Mouse (Mus musculus): ENCODE results near the gene Prickle4. TPM values are rescaled to one million over a fixed set of nuclear protein-coding genes. Genes with fewer than 3 reads are reported as not detected.

Gene Prickle4
- polyA plus RNA-seq, 1 experiment from 2014 or later = 0.52 TPM

DNA sequence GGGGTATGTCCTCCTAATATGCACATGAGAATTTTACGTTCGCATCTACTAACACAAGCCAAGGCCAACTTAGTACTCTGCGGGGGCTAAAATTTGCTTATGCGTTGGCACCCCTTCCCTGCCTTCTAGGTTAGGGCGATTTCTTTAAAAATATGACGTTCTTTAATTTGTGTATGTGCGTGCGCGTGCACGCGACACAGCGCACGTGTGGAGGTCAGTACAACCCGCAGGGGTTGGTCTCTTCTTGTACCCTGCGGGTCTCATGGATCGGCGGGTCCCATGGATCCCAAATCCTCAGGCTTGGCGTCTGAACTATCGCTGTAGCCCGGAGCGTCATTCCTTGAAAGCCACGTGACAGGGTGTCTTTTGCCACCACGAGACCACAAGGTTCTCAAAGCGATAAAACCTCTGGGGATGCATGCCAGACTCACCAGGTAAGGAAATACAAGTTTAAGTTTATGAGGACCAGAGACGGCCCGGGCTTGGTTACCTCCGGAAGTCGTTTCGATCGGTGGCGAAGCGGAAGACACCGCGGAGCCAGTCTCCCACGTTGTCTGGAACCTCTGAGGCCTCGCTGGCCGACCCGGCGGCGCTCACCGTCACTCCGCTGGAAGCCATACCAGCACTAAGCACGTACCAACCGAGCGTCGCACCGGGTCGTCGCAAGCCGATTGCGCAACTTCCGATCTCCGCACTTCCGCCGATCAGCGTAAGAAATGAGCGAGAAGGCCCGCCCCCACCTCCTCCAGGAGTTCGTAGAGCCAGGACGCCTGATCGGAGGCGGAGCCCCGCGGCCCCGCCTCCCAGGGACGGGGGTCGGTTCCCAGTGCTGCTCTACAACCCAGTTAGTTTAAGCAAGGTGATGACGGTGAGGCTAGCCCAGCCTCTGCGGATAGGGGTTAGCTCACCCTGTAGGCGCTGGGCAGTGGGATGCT is 6.9 kb downstream of the Prickle4 start:
- peak overlapping the region; percentile 77 for H3K4me2 ChIP-seq
- WGBS = 1% methylated on average over 70 of the region's 70 CpGs
- 0 out of 2 replicates have a peak, but pooled peaks cover 15% of the 10 kb centered on the region for H3K27me3 ChIP-seq
- H3K9ac ChIP-seq = peak overlapping the region; percentile 90
- peaks cover 34% of the 10 kb centered on the region for H3K4me1 ChIP-seq (replicated peaks)
- H3K9me3 ChIP-seq = no peaks in the 10 kb centered on the region
- peak overlapping the region; percentile 72 for H3K4me3 ChIP-seq
- peak overlapping the region; percentile 91 for H3K27ac ChIP-seq
- peaks cover 35% of the 10 kb centered on the region for H3K36me3 ChIP-seq
- peak; percentile 92 for ATAC-seq (ENCODE audit: low FRiP score)

DNA sequence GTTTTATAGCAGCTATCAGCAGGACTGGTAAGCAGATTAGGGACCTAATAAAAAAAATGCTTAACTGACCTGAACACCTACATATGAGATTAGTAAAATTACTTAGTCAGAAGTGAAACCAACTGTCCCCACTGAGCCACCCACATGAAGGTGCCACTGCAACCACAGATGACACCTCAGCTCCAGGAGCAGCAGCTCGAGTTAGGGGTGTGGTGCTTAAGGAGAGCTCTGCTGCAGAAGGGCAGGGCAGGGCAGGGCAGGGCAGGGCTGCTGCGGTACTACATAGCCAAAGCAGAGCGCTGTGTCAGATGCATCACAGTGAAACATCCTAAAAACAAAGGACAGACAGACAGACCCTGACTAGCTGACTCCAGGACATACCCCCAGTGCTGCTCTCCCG is 11.7 kb downstream of the Prickle4 start:
- Histone ChIP-seq H3K4me3 (no peak overlapping the region), H3K9ac (no peak overlapping the region), H3K4me1 (replicated peaks) (peaks cover 15% of the 10 kb centered on the region), H3K27me3 (no peaks in the 10 kb centered on the region), H3K27ac (no peak overlapping the region), H3K36me3 (peaks cover 80% of the 10 kb centered on the region), H3K4me2 (no peak overlapping the region), H3K9me3 (no peaks in the 10 kb centered on the region)
- no peak for ATAC-seq (ENCODE audit: low FRiP score)
- 95% methylated on average over 4 of the region's 4 CpGs for WGBS

DNA sequence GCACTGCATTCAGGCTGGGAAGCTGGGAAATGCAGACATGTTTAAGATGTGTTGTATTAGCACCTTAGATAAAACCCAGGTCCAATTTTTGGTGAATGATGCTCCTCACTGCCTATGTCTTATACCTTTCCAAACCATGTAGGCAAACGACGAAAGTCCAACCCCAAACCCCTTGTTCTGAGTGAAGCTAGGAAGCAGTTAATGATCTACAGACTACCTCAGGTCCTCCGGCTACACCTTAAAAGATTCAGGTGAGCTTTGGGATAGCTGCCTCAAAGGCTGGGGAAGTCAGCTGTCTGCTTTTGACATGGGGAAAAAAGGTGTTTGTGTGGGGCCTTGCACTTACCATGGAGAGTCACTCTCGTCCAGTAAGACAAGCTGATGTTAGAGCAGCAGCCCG is 15.8 kb downstream of the Prickle4 start:
- Histone ChIP-seq H3K36me3 (peaks cover 74% of the 10 kb centered on the region), H3K4me3 (no peak overlapping the region), H3K27me3 (no peaks in the 10 kb centered on the region), H3K4me2 (no peak overlapping the region), H3K9ac (no peak overlapping the region), H3K4me1 (replicated peaks) (0 out of 2 replicates have a peak, but pooled peaks cover 3% of the 10 kb centered on the region), H3K9me3 (no peaks in the 10 kb centered on the region), H3K27ac (no peak overlapping the region)
- 86% methylated on average over 5 of the region's 5 CpGs for WGBS
- no peak for ATAC-seq (ENCODE audit: low FRiP score)

DNA sequence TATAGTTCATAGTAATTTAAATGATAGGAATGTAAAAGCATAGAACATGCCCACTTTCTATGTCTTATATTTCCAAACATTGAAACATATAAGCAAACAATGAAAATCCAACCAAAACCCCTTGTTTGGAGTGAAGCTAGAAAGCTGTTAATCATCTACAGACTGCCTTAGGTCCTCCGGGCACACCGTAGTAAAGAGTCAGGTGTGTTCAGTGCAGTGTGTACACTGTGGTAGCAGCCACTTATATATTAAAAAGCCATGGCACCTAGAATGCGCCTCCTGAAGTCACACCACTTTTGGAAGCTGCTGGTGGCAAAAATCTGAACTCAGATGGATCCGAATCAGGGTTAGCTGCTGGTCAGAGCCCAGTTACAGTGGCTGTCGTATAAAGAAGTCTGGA is 16.3 kb downstream of the Prickle4 start:
- Histone ChIP-seq H3K9ac (no peak overlapping the region), H3K4me2 (no peak overlapping the region), H3K27ac (no peak overlapping the region), H3K27me3 (0 out of 2 replicates have a peak, but pooled peaks cover 3% of the 10 kb centered on the region), H3K9me3 (no peaks in the 10 kb centered on the region), H3K4me1 (replicated peaks) (peaks cover 4% of the 10 kb centered on the region), H3K4me3 (no peak overlapping the region), H3K36me3 (peaks cover 71% of the 10 kb centered on the region)
- WGBS = 94% methylated on average over 5 of the region's 5 CpGs
- ATAC-seq (ENCODE audit: low FRiP score) = no peak

DNA sequence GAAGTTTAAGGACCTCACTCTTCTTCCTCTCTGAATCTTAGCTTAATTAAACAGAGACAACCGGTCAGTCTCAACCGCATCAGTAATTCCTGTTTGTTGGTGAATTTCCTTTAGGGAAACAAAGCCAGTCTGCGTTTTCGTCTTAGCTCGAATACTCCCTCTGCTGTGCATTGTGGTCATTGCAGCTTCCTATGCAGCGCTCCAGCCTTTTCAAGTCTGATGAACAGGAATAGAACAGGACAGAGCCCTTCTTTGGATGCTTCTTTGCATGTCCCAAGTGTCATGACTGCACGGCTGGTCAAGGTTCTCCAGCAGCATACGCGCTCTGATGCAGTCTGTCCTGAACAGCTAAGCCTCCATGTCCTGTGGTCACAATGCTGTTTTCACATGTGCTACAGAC is 18.0 kb downstream of the Prickle4 start:
- no peak overlapping the region for H3K4me3 ChIP-seq
- no peak for ATAC-seq (ENCODE audit: low FRiP score)
- H3K36me3 ChIP-seq = peaks cover 56% of the 10 kb centered on the region
- 20% methylated on average over 9 of the region's 9 CpGs for WGBS
- no peak overlapping the region for H3K4me2 ChIP-seq
- H3K27ac ChIP-seq = no peak overlapping the region
- no peaks in the 10 kb centered on the region for H3K9me3 ChIP-seq
- H3K27me3 ChIP-seq = 0 out of 2 replicates have a peak, but pooled peaks cover 9% of the 10 kb centered on the region
- no peak overlapping the region for H3K9ac ChIP-seq
- peaks cover 18% of the 10 kb centered on the region for H3K4me1 ChIP-seq (replicated peaks)

DNA sequence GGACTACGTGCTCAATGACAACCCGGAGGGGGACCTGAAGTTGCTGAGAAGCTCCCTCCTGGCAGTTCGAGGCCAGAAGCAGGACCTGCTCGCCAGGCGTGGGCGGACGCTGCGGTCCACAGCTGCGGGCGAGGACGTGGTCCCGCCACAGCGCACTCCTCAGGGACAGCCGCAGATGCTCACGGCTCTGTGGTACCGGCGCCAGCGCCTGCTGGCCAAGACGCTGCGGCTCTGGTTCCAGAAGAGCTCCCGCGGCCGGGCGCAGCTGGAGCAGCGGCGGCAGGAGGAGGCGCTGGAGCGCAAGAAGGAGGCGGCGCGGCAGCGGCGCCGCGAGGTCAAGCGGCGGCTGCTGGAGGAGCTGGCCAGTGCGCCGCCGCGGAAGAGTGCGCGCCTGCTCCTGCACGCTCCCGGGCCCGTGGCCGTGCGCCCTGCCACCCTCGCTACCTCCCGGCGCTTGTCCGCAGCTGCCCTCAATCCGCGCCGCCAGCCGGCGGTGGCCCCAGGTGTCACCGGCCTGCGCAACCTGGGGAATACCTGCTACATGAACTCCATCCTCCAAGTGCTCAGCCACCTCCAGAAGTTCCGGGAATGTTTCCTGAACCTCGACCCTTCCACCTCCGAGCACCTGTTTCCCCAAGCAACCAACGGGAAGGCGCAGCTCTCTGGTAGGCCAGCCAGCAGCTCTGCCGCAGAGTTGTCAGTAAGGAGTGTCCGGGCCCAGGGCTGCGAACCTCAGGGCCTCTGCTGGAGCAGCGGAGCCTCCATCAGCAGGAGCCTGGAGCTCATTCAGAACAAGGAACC is 22.0 kb downstream of the Prickle4 start:
- H3K9ac ChIP-seq = peak overlapping the region; percentile 66
- peak overlapping the region; percentile 44; the same call in 1 of the 2 replicates for H3K27ac ChIP-seq
- no peaks in the 10 kb centered on the region for H3K9me3 ChIP-seq
- peaks cover 28% of the 10 kb centered on the region for H3K4me1 ChIP-seq (replicated peaks)
- ATAC-seq (ENCODE audit: low FRiP score) = peak; percentile 58
- peaks cover 19% of the 10 kb centered on the region for H3K36me3 ChIP-seq
- H3K4me3 ChIP-seq = peak overlapping the region; percentile 39
- H3K27me3 ChIP-seq = peaks cover 19% of the 10 kb centered on the region; the same call in 1 of the 2 replicates
- H3K4me2 ChIP-seq = peak overlapping the region; percentile 72
- 4% methylated on average over 68 of the region's 68 CpGs for WGBS

DNA sequence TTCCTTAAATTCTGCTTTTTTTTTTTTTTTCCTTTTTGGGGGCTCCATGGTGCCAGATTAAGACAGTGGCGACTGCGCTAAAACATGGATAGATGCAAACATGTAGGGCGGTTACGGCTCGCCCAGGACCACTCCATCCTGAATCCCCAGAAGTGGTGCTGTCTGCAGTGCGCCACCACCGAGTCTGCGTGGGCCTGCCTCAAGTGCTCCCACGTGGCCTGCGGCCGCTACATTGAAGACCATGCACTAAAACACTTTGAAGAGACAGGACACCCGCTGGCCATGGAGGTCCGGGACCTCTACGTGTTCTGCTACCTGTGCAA is 22.6 kb downstream of the Prickle4 start:
- H3K27ac ChIP-seq = no peak overlapping the region
- H3K4me2 ChIP-seq = peak overlapping the region; percentile 72
- peaks cover 28% of the 10 kb centered on the region for H3K4me1 ChIP-seq (replicated peaks)
- WGBS = 10% methylated on average over 14 of the region's 14 CpGs
- peak overlapping the region; percentile 66 for H3K9ac ChIP-seq
- H3K36me3 ChIP-seq = peaks cover 17% of the 10 kb centered on the region
- H3K27me3 ChIP-seq = peaks cover 19% of the 10 kb centered on the region; the same call in 1 of the 2 replicates
- H3K9me3 ChIP-seq = no peaks in the 10 kb centered on the region
- ATAC-seq (ENCODE audit: low FRiP score) = peak; percentile 62
- peak overlapping the region; percentile 39 for H3K4me3 ChIP-seq

DNA sequence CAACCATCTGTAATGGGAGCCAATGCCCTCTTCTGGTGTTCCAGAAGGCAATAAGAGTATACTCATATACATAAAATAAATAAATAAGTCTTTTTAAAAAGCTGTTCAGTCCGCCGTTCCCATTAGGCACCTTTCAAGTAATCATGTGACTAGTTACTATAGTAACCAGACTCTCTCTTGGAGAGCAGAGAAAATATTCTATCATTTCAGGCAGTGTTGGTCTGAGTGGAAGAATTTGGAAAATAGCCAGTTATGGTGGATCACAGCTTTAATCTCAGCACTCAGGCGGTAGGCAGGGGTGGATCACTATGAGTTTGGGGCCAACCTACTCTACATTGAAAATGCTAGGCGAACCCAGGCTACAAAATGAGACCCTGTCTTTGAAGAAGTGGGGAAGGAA is 25.4 kb downstream of the Prickle4 start:
- Histone ChIP-seq H3K27ac (no peak overlapping the region), H3K4me1 (replicated peaks) (peaks cover 25% of the 10 kb centered on the region), H3K9me3 (no peaks in the 10 kb centered on the region), H3K27me3 (peaks cover 19% of the 10 kb centered on the region; the same call in 1 of the 2 replicates), H3K4me2 (no peak overlapping the region), H3K36me3 (peaks cover 8% of the 10 kb centered on the region; the same call in 1 of the 2 replicates), H3K4me3 (no peak overlapping the region), H3K9ac (no peak overlapping the region)
- 63% methylated on average over 4 of the region's 4 CpGs for WGBS
- no peak for ATAC-seq (ENCODE audit: low FRiP score)

DNA sequence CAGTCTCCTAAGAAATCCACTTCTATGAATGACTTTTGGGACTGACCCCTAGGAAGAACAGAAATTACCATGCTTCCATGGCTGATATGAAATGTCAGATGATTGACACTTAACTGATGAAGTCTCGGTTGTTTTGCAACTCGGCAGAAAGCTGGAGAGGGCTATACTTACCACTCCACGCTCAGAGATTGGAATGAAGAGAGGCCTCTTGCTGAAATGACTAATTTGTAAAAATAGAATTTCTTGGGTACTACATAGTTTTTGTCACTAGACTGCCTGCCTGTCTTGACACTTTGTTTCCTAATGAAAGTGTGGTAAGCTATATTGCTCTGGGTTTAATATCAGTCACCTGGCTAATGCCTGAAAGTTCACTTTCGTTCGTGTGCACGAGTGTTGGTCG is 30.1 kb downstream of the Prickle4 start:
- no peak for ATAC-seq (ENCODE audit: low FRiP score)
- peaks cover 12% of the 10 kb centered on the region for H3K36me3 ChIP-seq
- WGBS = 87% methylated on average over 7 of the region's 7 CpGs
- peaks cover 11% of the 10 kb centered on the region for H3K4me1 ChIP-seq (replicated peaks)
- no peak overlapping the region for H3K27ac ChIP-seq
- no peak overlapping the region for H3K4me2 ChIP-seq
- H3K4me3 ChIP-seq = no peak overlapping the region
- no peaks in the 10 kb centered on the region for H3K27me3 ChIP-seq
- no peaks in the 10 kb centered on the region for H3K9me3 ChIP-seq
- H3K9ac ChIP-seq = no peak overlapping the region

DNA sequence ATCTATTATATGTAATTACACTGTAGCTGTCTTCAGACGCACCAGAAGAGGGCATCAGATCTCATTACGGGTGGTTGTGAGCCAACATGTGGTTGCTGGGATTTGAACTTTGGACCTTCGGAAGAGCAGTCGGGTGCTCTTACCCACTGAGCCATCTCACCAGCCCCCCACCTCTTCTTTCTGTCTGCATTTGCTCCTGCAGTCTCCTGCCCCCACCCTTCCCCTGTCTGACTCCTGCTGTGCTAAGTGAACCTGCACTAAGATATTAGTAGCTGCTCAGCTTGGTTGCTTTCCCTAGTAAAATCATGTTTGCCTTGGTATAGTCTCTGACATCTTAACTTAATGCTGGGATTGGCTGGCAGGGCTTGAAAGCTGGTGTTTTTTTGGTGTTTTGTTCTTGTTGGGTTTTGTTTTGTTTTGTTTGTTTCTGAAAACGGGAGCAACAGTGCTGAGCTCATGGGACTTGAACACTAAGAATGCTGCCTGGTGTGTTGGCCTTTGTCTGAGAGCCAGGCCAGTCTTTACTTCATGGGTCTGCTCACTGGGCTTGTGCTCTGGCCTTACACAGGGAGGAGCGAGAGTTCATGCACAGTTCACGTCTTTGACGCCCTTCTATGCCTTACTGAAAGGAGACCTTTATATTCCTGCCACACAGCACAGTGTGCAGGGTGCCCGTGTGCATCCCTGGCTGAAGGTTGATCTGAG is 31.4 kb downstream of the Prickle4 start:
- H3K4me2 ChIP-seq = no peak overlapping the region
- peaks cover 14% of the 10 kb centered on the region for H3K36me3 ChIP-seq
- H3K4me1 ChIP-seq (replicated peaks) = peaks cover 6% of the 10 kb centered on the region; the same call in 1 of the 2 replicates
- no peak for ATAC-seq (ENCODE audit: low FRiP score)
- H3K4me3 ChIP-seq = no peak overlapping the region
- no peak overlapping the region for H3K9ac ChIP-seq
- H3K9me3 ChIP-seq = no peaks in the 10 kb centered on the region
- H3K27me3 ChIP-seq = no peaks in the 10 kb centered on the region
- WGBS = 20% methylated on average over 9 of the region's 9 CpGs
- H3K27ac ChIP-seq = no peak overlapping the region

DNA sequence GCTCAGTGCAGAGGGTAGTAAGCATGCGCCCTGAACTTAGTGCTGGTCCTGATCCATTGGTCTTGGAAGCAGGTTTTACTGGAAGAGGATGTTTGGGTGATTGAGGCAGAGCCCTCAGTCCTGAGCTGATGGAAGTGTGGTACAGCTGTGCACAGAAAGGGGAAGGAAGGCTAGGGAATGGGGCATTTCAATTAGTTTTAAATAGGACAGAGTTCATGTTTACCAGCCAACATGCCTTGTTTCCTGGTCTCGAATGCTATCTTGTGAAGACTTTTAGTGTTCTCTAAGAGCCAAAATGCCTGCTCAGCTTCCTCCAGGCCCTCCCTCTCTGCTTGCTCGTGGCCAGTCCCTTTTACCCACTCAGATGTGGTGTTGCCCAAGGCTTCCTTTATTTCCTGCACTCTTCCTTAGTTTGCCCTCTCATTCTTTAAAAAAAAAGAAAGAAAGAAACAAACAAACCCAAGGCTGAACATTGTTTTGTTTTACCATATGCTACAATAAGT is 35.7 kb downstream of the Prickle4 start:
- no peak overlapping the region for H3K9ac ChIP-seq
- no peak overlapping the region for H3K27ac ChIP-seq
- no peaks in the 10 kb centered on the region for H3K27me3 ChIP-seq
- no peak for ATAC-seq (ENCODE audit: low FRiP score)
- H3K4me3 ChIP-seq = no peak overlapping the region
- H3K9me3 ChIP-seq = no peaks in the 10 kb centered on the region
- H3K4me1 ChIP-seq (replicated peaks) = peaks cover 6% of the 10 kb centered on the region; the same call in 1 of the 2 replicates
- WGBS = 91% methylated on average over 3 of the region's 3 CpGs
- H3K36me3 ChIP-seq = peaks cover 10% of the 10 kb centered on the region
- no peak overlapping the region for H3K4me2 ChIP-seq

DNA sequence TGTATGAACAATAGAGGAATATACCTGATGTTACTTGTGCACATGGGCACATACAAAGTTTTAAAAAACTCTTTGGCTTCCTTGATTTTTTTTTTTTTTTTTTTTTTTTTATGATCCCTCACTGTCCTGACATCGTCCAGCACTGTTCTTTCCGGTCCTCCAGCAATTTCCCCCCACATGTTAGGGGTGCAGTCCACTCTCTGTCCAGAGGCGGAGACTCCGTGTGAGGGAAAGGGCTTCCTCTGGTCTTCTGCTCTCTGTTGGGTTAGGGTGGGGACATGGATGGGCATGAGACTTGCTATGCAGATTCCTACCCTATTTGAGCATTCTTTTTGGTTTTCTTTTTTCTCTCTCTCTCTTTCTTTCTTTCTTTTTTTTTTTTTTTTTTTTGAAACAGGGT is 36.6 kb downstream of the Prickle4 start:
- 89% methylated on average over 4 of the region's 4 CpGs for WGBS
- no peak overlapping the region for H3K9ac ChIP-seq

More for the DNA sequence above, 36.6 kb downstream of the Prickle4 start:
- Histone ChIP-seq H3K27ac (no peak overlapping the region), H3K4me1 (replicated peaks) (no peaks in the 10 kb centered on the region), H3K4me2 (no peak overlapping the region), H3K9me3 (no peaks in the 10 kb centered on the region), H3K4me3 (no peak overlapping the region), H3K36me3 (peaks cover 15% of the 10 kb centered on the region), H3K27me3 (no peaks in the 10 kb centered on the region)
- ATAC-seq (ENCODE audit: low FRiP score) = no peak

Data from hindbrain, embryonic 13.5 days (tissue).